Mouse (Mus musculus) layer of hippocampus, adult 6 months (tissue): ENCODE measurements around the gene Tmed2. TPM values are rescaled to one million over a fixed set of nuclear protein-coding genes. Genes with fewer than 3 reads are reported as not detected.

Experiments
- long read RNA-seq, 2 experiments: library from polyadenylated mRNA; unstranded; transcript quantifications; one replicate each; pipeline ENCODE4 v2.0.0; 2019 to 2020
- polyA plus RNA-seq: library from polyadenylated mRNA; unstranded; fragments of <200 nt; fragmentation: Nextera tagmentation; gene quantifications from 2 replicates; pipeline ENCODE4 v1.2.3, GENCODE M21; 2021

Gene Tmed2
- polyA plus RNA-seq: 240 and 241 TPM in 2 replicates
- long read RNA-seq, experiment 1, transcript Tmed2-201 (4 exons, 2,074 nt): major isoform, 761 of 791 reads
- long read RNA-seq, experiment 1, partial matches to known transcripts: 25 of 791 reads
- long read RNA-seq, experiment 1, other reads (novel, unspliced or antisense): 3 of 791 reads
- long read RNA-seq, experiment 2, transcript Tmed2-201 (4 exons, 2,074 nt): major isoform, 2,466 of 2,496 reads
- long read RNA-seq, experiment 2, partial matches to known transcripts: 5 of 2,496 reads
- long read RNA-seq, experiment 2, other reads (novel, unspliced or antisense): 22 of 2,496 reads

GRCm38 (mm10) chr5:124540383-124540786, at the start of gene Tmed2:
TSS of gene Tmed2 (plus strand) at chr5:124540695.

GRCm38 (mm10) chr5:124530655-124531582, 9.6 kb upstream of the Tmed2 start, which contains the start of gene Rilpl1:
TSS of gene Rilpl1 (minus strand) at chr5:124531391.

GRCm38 (mm10) chr5:124552558-124553307, 12.2 kb downstream of the Tmed2 start, which contains the start of gene Ddx55:
TSS of gene Ddx55 (plus strand) at chr5:124552864.

GRCm38 (mm10) chr5:124578633-124579317, 38.3 kb downstream of the Tmed2 start, which contains the start of the genes Eif2b1 and Gtf2h3:
TSS of gene Eif2b1 (minus strand) at chr5:124579131.
TSS of gene Gtf2h3 (plus strand) at chr5:124579140.

Other genes with a start within 250 kb of the Tmed2 start
- 7.5 and 10.0 TPM in 2 replicates for gene Mphosph9, start 212.7 kb upstream of the Tmed2 start, polyA plus RNA-seq
- 10.2 and 12.2 TPM in 2 replicates for gene 2810006K23Rik, start 212.6 kb upstream of the Tmed2 start, polyA plus RNA-seq
- 13.5 and 14.6 TPM in 2 replicates for gene Cdk2ap1, start 177.6 kb upstream of the Tmed2 start, polyA plus RNA-seq
- 52.9 and 53.6 TPM in 2 replicates for gene Sbno1, start 114.7 kb upstream of the Tmed2 start, polyA plus RNA-seq
- 4.9 and 5.2 TPM in 2 replicates for gene Kmt5a, start 100.8 kb upstream of the Tmed2 start, polyA plus RNA-seq
- 31.8 and 35.4 TPM in 2 replicates for gene Rilpl2, start 62.3 kb upstream of the Tmed2 start, polyA plus RNA-seq
- gene Snrnp35, start 57.6 kb upstream of the Tmed2 start, polyA plus RNA-seq: 5.9 and 7.7 TPM in 2 replicates
- 15.0 and 15.5 TPM in 2 replicates for gene Rilpl1, start 9.3 kb upstream of the Tmed2 start, polyA plus RNA-seq
- gene Ddx55, start 12.2 kb downstream of the Tmed2 start, polyA plus RNA-seq: 11.7 and 11.9 TPM in 2 replicates
- 39.6 and 40.4 TPM in 2 replicates for gene Eif2b1, start 38.4 kb downstream of the Tmed2 start, polyA plus RNA-seq
- gene Gtf2h3, start 38.4 kb downstream of the Tmed2 start, polyA plus RNA-seq: 17.8 and 19.3 TPM in 2 replicates
- gene Atp6v0a2, start 87.9 kb downstream of the Tmed2 start, polyA plus RNA-seq: 19.3 and 25.1 TPM in 2 replicates
- gene Dnah10, start 184.4 kb downstream of the Tmed2 start, polyA plus RNA-seq: 0.14 and 0.31 TPM in 2 replicates